Comparison of ENCODE assay signal across 12 mouse cellular contexts in genomic region chr3:153692206-153692813, GRCm38 (mm10). TPM values are rescaled to one million over a fixed set of nuclear protein-coding genes. Genes with fewer than 3 reads are reported as not detected.
DNase-seq lines count a peak whose midpoint lies in the region; ATAC-seq and TF ChIP-seq lines count a peak whose summit lies in the region.
"Had no signal": no experiment of that assay in that cellular context is flagged by ENCODE, and none has a peak within 500 bp of the region (broad histone marks: within the 10 kb centered on the region; RNA-seq: fewer than 3 reads in every experiment).

No protein-coding gene starts in this region.

- 40% methylated on average over 11 of the region's 11 CpGs for WGBS in intestine, embryonic 14.5 days
- 59% methylated on average over 11 of the region's 11 CpGs for WGBS in intestine, postnatal 0 days
- WGBS in embryonic facial prominence, embryonic 15.5 days, result 30% methylated on average over 11 of the region's 11 CpGs
- 19% methylated on average over 11 of the region's 11 CpGs for WGBS in limb, embryonic 13.5 days
- 75% methylated on average over 11 of the region's 11 CpGs for WGBS in forebrain, embryonic 12.5 days

- DNase-seq in intestine, embryonic 14.5 days (ENCODE audit: low spot score), result no peak
- DNase-seq in embryo, embryonic 11 days, result peak; percentile 42
- no peak for DNase-seq in right cerebral cortex, postnatal 25 days
- DNase-seq: cerebellum, adult 18-20 months; midbrain, embryonic 14.5 days had no signal

- no peak for ATAC-seq in intestine, embryonic 14.5 days (replicated peaks; ENCODE audit: low FRiP score, low TSS enrichment, low read depth)
- no peak for ATAC-seq in intestine, postnatal 0 days
- no peak for ATAC-seq in embryonic facial prominence, embryonic 15.5 days (ENCODE audit: insufficient number of reproducible peaks, low FRiP score, low TSS enrichment, low read depth)
- ATAC-seq in limb, embryonic 13.5 days (ENCODE audit: low FRiP score, low read depth), result no peak
- ATAC-seq in forebrain, embryonic 12.5 days (ENCODE audit: low FRiP score), result no peak
- ATAC-seq in megakaryocyte-erythroid progenitor cell, adult 5-6 weeks (replicated peaks; ENCODE audit: low FRiP score, low TSS enrichment, poor library complexity, severe bottlenecking), result no peak
- ATAC-seq: hindbrain, embryonic 16.5 days had no signal

- H3K36me3 ChIP-seq in intestine, embryonic 14.5 days (ENCODE audit: control insufficient read depth, insufficient read depth, low read length), result no peaks in the 10 kb centered on the region
- no peaks in the 10 kb centered on the region for H3K36me3 ChIP-seq in intestine, postnatal 0 days (ENCODE audit: control insufficient read depth, insufficient read depth)
- no peaks in the 10 kb centered on the region for H3K36me3 ChIP-seq in embryonic facial prominence, embryonic 15.5 days
- H3K36me3 ChIP-seq in limb, embryonic 13.5 days, result no peaks in the 10 kb centered on the region
- no peaks in the 10 kb centered on the region for H3K36me3 ChIP-seq in forebrain, embryonic 12.5 days (replicated peaks)

- peaks cover 36% of the 10 kb centered on the region for H3K4me1 ChIP-seq in intestine, embryonic 14.5 days (replicated peaks; ENCODE audit: control insufficient read depth, insufficient read depth, low read length)
- no peaks in the 10 kb centered on the region for H3K4me1 ChIP-seq in intestine, postnatal 0 days (replicated peaks; ENCODE audit: control insufficient read depth, insufficient read depth, low read length)
- H3K4me1 ChIP-seq in embryonic facial prominence, embryonic 15.5 days, result peaks cover 30% of the 10 kb centered on the region
- H3K4me1 ChIP-seq in limb, embryonic 13.5 days, result peaks cover 43% of the 10 kb centered on the region
- H3K4me1 ChIP-seq in forebrain, embryonic 12.5 days, result peaks cover 11% of the 10 kb centered on the region

- no peaks in the 10 kb centered on the region for H3K9me3 ChIP-seq in intestine, embryonic 14.5 days (ENCODE audit: control insufficient read depth, low read length)
- H3K9me3 ChIP-seq in intestine, postnatal 0 days (ENCODE audit: control insufficient read depth), result no peaks in the 10 kb centered on the region
- H3K9me3 ChIP-seq in embryonic facial prominence, embryonic 15.5 days (replicated peaks), result no peaks in the 10 kb centered on the region
- H3K9me3 ChIP-seq in limb, embryonic 13.5 days, result no peaks in the 10 kb centered on the region
- H3K9me3 ChIP-seq in forebrain, embryonic 12.5 days, result no peaks in the 10 kb centered on the region

- no peak overlapping the region for H3K9ac ChIP-seq in intestine, embryonic 14.5 days (ENCODE audit: low read length)
- no peak overlapping the region for H3K9ac ChIP-seq in intestine, postnatal 0 days (ENCODE audit: low read depth, low read length)
- no peak overlapping the region for H3K9ac ChIP-seq in embryonic facial prominence, embryonic 15.5 days
- H3K9ac ChIP-seq in limb, embryonic 13.5 days, result no peak overlapping the region
- H3K9ac ChIP-seq in forebrain, embryonic 12.5 days, result no peak overlapping the region

- TF ChIP-seq CTCF in intestine, postnatal 0 days (IDR thresholded peaks at IDR 0.05; ENCODE audit: low read depth), result no peak

- H3K27me3 ChIP-seq in intestine, embryonic 14.5 days (replicated peaks; ENCODE audit: control insufficient read depth, insufficient read depth, low read length), result no peaks in the 10 kb centered on the region
- H3K27me3 ChIP-seq in intestine, postnatal 0 days (replicated peaks; ENCODE audit: control insufficient read depth, insufficient read depth, low read length), result no peaks in the 10 kb centered on the region
- H3K27me3 ChIP-seq in embryonic facial prominence, embryonic 15.5 days, result no peaks in the 10 kb centered on the region
- peaks cover under 1% of the 10 kb centered on the region; the same call in 1 of the 2 replicates for H3K27me3 ChIP-seq in limb, embryonic 13.5 days
- no peaks in the 10 kb centered on the region for H3K27me3 ChIP-seq in forebrain, embryonic 12.5 days

- peak overlapping the region; percentile 44 for H3K27ac ChIP-seq in intestine, embryonic 14.5 days (ENCODE audit: low read depth)
- H3K27ac ChIP-seq in intestine, postnatal 0 days (ENCODE audit: low read depth, low read length), result no peak overlapping the region
- 0 out of 2 replicates have a peak overlapping the region, but pooled peaks have one; percentile 44 for H3K27ac ChIP-seq in embryonic facial prominence, embryonic 15.5 days (replicated peaks)
- peak overlapping the region; percentile 69; the same call in 1 of the 2 replicates for H3K27ac ChIP-seq in limb, embryonic 13.5 days
- no peak overlapping the region for H3K27ac ChIP-seq in forebrain, embryonic 12.5 days
- H3K27ac ChIP-seq: left cerebral cortex, adult 2 months had no signal

- no peak overlapping the region for H3K4me3 ChIP-seq in intestine, embryonic 14.5 days (ENCODE audit: low read depth, low read length)
- H3K4me3 ChIP-seq in intestine, postnatal 0 days (ENCODE audit: low read depth, low read length), result no peak overlapping the region
- no peak overlapping the region for H3K4me3 ChIP-seq in embryonic facial prominence, embryonic 15.5 days (replicated peaks)
- no peak overlapping the region for H3K4me3 ChIP-seq in limb, embryonic 13.5 days
- no peak overlapping the region for H3K4me3 ChIP-seq in forebrain, embryonic 12.5 days (replicated peaks)
- H3K4me3 ChIP-seq: left cerebral cortex, adult 2 months had no signal

- no peak overlapping the region for H3K4me2 ChIP-seq in intestine, embryonic 14.5 days (ENCODE audit: low read length)
- H3K4me2 ChIP-seq in intestine, postnatal 0 days (replicated peaks; ENCODE audit: low read depth), result no peak overlapping the region
- no peak overlapping the region for H3K4me2 ChIP-seq in embryonic facial prominence, embryonic 15.5 days (replicated peaks)
- H3K4me2 ChIP-seq in limb, embryonic 13.5 days (replicated peaks), result peak overlapping the region; percentile 7; the same call in 1 of the 2 replicates
- H3K4me2 ChIP-seq in forebrain, embryonic 12.5 days, result no peak overlapping the region

RNA-seq across cellular contexts. Expression of gene St6galnac3, which starts 32.7 kb away (rescaled TPM):
- polyA plus RNA-seq in intestine, embryonic 14.5 days (2014; fragmentation: Nextera tagmentation; extraction: Ambion mirVana), result 45.5 and 59.1 TPM in 2 replicates
- polyA plus RNA-seq in intestine, postnatal 0 days (2015; fragmentation: Nextera tagmentation; extraction: Ambion mirVana), result 7.9 and 8.5 TPM in 2 replicates
- 48.1 and 48.6 TPM in 2 replicates for polyA plus RNA-seq in embryonic facial prominence, embryonic 15.5 days (2015; fragmentation: Nextera tagmentation; extraction: Ambion mirVana)
- 53.7 and 54.6 TPM in 2 replicates for polyA plus RNA-seq in limb, embryonic 13.5 days (2015; fragmentation: Nextera tagmentation; extraction: Ambion mirVana)
- polyA plus RNA-seq in forebrain, embryonic 12.5 days (2016; fragmentation: Nextera tagmentation; extraction: Ambion mirVana), result 22.7 and 26.9 TPM in 2 replicates
- total RNA-seq in megakaryocyte-erythroid progenitor cell, adult 5-6 weeks (2014; fragmentation: Nextera tagmentation), result 19.6 and 26.5 TPM in 2 replicates
- 4.0 and 17.2 TPM in 2 replicates for total RNA-seq in megakaryocyte-erythroid progenitor cell, adult 5-6 weeks (2017)

Comparison
In these comparisons a context has a peak if more than half of its experiments do, and no peak if none do; other contexts are left out.
1. H3K27ac ChIP-seq: peak in intestine, embryonic 14.5 days (single experiment), embryonic facial prominence, embryonic 15.5 days (single experiment) and limb, embryonic 13.5 days (single experiment); none in intestine, postnatal 0 days (single experiment) and forebrain, embryonic 12.5 days (single experiment).